Mouse (Mus musculus) heart, embryonic 11.5 days (tissue): ENCODE results near the gene Gosr2. TPM values are rescaled to one million over a fixed set of nuclear protein-coding genes. Genes with fewer than 3 reads are reported as not detected.

ENCODE experiments used
- ATAC-seq: fragments of 200-750 bp; cut with Nextera tagmentation; replicated peaks from 2 replicates; pipeline ENCODE4 v1.8.0; 2017; ENCODE audit warnings: moderate library complexity; ENCODE audit not compliant: insufficient number of reproducible peaks, low FRiP score, low TSS enrichment
- H3K27ac ChIP-seq: fragments of 300-500 bp; sonication (generic); 2 replicates; pipeline ENCODE4 v1.5.1; 2014; ENCODE audit warnings: mild to moderate bottlenecking, low read depth, low read length
- H3K27me3 ChIP-seq: fragments of 300-500 bp; sonication (generic); 2 replicates; pipeline ENCODE4 v1.6.1; 2014; ENCODE audit warnings: mild to moderate bottlenecking, low read length, mixed read lengths; ENCODE audit not compliant: control insufficient read depth, insufficient read depth
- H3K36me3 ChIP-seq: fragments of 300-500 bp; sonication (generic); 2 replicates; pipeline ENCODE4 v1.6.1; 2014; ENCODE audit warnings: mild to moderate bottlenecking, low read length, moderate library complexity, mixed read lengths; ENCODE audit not compliant: control insufficient read depth, insufficient read depth
- H3K4me1 ChIP-seq: fragments of 300-500 bp; sonication (generic); 2 replicates; pipeline ENCODE4 v1.6.1; 2014; ENCODE audit warnings: low read length; ENCODE audit not compliant: control insufficient read depth, insufficient read depth
- H3K4me2 ChIP-seq: fragments of 300-500 bp; sonication (generic); 2 replicates; pipeline ENCODE4 v1.6.1; 2014; ENCODE audit warnings: mild to moderate bottlenecking, moderate library complexity
- H3K4me3 ChIP-seq: fragments of 300-500 bp; sonication (generic); 2 replicates; pipeline ENCODE4 v1.5.1; 2014; ENCODE audit warnings: low read depth, low read length
- H3K9ac ChIP-seq: fragments of 300-500 bp; sonication (generic); 2 replicates; pipeline ENCODE4 v1.6.1; 2014; ENCODE audit warnings: mild to moderate bottlenecking, low read depth, low read length, moderate library complexity
- H3K9me3 ChIP-seq: fragments of 300-500 bp; sonication (generic); replicated peaks from 2 replicates; pipeline ENCODE4 v1.6.1; 2016; ENCODE audit warnings: low read length; ENCODE audit not compliant: control insufficient read depth
- WGBS: fragments of 180-500 bp; shearing (Covaris S2); extraction: QIAGEN DNeasy Blood & Tissue Kit; methylation state at CpG from one replicate; pipeline ENCODE4 v1.1.7; 2014; ENCODE audit not compliant: insufficient replicate concordance; 5-methylcytosine and 5-hydroxymethylcytosine counted together
- polyA plus RNA-seq: library from polyadenylated mRNA; unstranded; fragments of >200 nt; fragmentation: Nextera tagmentation; extraction: Ambion mirVana; gene quantifications from 2 replicates; pipeline ENCODE4 v1.2.1, GENCODE M21; 2014

The Gosr2 gene
- polyA plus RNA-seq, 1 experiment from 2014 or later: 61.6 TPM

DNA sequence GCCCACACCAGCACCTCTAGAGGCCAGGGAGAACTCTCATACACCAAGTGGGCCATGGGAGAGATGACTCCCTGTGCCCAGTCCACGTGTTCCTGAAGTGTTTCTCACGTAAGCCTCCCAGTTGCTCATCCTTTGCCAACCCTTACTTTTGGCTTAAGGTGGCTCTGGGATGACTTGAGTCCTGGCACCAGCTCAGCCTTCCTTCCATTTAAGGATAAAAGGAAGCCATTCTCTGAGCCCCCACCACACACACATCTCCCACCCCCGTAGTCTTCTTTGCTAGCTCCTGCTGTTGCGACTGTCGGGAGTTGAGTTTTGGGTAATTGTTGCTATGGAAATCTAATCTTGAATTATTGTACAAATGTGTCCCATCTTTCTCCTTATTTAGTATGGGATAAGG, 35.2 kb downstream of the Gosr2 start:
- H3K4me2 ChIP-seq: no peak overlapping the region
- no peaks in the 10 kb centered on the region for H3K9me3 ChIP-seq
- no peak overlapping the region for H3K27ac ChIP-seq
- no peak overlapping the region for H3K4me3 ChIP-seq
- H3K36me3 ChIP-seq: no peaks in the 10 kb centered on the region
- H3K9ac ChIP-seq: no peak overlapping the region
- WGBS: 77% methylated on average over 5 of the region's 5 CpGs
- peaks cover 14% of the 10 kb centered on the region for H3K27me3 ChIP-seq
- H3K4me1 ChIP-seq: 0 out of 2 replicates have a peak, but pooled peaks cover 2% of the 10 kb centered on the region
- ATAC-seq: no peak

DNA sequence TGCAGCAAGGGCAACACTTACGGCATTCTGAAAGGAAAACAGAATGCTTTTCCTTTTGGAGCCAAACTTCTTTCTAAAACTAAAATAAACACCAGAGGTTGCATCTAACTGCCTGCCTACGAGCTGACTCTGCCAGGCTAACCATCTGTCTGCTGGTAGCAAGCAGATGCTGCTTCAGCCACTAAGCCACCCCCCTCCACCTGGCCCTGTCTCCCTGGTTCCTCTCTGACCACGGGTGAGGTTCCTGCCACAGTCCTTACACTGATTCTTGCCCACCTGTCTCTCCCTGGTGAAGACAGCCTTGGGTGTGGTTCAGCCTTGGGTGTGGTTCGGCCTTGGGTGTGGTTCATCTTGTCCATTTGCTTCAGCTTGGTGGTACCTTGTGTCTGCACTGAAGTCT, 35.8 kb downstream of the Gosr2 start:
- no peaks in the 10 kb centered on the region for H3K36me3 ChIP-seq
- no peaks in the 10 kb centered on the region for H3K9me3 ChIP-seq
- H3K4me3 ChIP-seq: no peak overlapping the region
- WGBS: 58% methylated on average over 4 of the region's 4 CpGs
- H3K27ac ChIP-seq: no peak overlapping the region
- no peak overlapping the region for H3K4me2 ChIP-seq
- H3K27me3 ChIP-seq: peaks cover 11% of the 10 kb centered on the region
- no peak overlapping the region for H3K9ac ChIP-seq
- H3K4me1 ChIP-seq: 0 out of 2 replicates have a peak, but pooled peaks cover 2% of the 10 kb centered on the region
- no peak for ATAC-seq

DNA sequence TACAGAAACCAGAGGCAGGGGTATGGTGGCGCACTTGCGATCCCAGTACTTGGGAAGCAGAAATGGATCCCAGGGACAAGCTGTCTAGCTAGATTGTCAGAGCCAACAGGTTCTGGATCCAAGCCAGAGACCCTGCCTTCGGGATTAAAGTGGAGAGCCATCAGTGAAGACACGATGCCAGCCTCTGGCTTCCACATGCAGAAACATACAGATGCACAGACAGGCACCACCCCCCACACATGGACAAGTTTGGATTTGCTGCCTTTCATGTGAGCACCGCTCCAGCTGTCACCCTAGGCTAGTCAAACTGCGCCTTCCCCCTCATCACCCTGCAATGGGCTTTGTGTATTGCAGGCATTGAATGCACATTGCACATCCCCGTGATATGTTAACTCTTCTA, 39.5 kb downstream of the Gosr2 start:
- Histone ChIP-seq H3K9ac (no peak overlapping the region), H3K4me2 (no peak overlapping the region), H3K36me3 (no peaks in the 10 kb centered on the region), H3K27ac (no peak overlapping the region), H3K27me3 (peaks cover 28% of the 10 kb centered on the region), H3K4me3 (no peak overlapping the region), H3K9me3 (no peaks in the 10 kb centered on the region), H3K4me1 (no peaks in the 10 kb centered on the region)
- no peak for ATAC-seq
- WGBS: 80% methylated on average over 7 of the region's 7 CpGs

DNA sequence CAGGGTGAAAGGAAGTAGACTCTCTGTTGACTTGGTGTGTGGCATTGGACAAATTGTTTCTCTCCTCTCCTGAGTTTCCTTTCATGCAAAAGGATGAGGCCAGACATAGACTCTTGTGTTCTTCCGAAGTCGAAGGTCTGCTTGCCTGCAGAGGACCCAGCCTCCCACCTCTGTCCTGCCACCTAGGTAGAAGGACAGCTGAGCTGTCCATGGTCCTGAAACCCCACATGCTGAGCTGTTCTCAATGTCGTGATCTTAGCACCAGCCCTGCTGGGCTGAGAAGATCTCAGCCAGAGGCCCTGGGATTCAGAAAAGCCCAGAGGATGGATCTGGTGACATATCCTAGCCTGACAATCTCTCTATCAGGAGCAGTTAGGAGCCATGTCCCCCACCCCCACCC, 41.2 kb downstream of the Gosr2 start:
- ATAC-seq: no peak
- Histone ChIP-seq H3K27ac (no peak overlapping the region), H3K9ac (no peak overlapping the region), H3K4me1 (no peaks in the 10 kb centered on the region), H3K4me2 (no peak overlapping the region), H3K4me3 (no peak overlapping the region), H3K27me3 (peaks cover 44% of the 10 kb centered on the region), H3K9me3 (no peaks in the 10 kb centered on the region), H3K36me3 (no peaks in the 10 kb centered on the region)
- 4% methylated on average over 3 of the region's 3 CpGs for WGBS

DNA sequence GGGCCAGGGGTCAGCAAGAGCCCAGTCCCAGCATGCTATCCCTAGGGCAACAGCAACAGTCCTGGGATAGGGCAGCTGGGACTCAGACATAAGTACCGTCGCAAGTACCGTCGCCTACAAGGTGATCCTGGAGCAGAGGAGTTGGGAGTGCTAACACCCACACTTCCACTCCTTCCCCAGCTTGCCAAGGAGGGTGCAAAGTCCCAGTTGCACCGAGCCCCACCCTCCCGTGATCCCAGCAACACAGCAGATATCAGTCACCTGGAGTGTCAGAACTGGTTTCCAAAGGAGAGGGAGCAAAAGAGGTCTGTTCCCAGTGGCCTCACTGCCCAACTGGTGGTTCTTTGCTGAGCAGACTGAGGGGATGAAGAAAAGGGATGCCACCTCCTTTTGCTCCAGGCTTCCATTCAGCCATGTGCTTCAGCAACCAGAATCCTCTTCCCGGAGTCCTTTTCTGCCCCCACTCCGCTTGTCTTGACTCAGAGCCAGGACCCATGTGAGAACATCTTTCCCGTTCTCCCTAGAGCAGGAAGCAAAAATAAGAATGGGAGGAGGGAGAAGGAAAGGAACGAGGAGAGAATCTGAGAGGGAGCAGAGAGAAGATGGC, 44.2 kb downstream of the Gosr2 start:
- H3K36me3 ChIP-seq: no peaks in the 10 kb centered on the region
- WGBS: 56% methylated on average over 10 of the region's 10 CpGs
- ATAC-seq: no peak
- H3K4me2 ChIP-seq: no peak overlapping the region
- no peak overlapping the region for H3K27ac ChIP-seq
- no peaks in the 10 kb centered on the region for H3K9me3 ChIP-seq
- H3K4me3 ChIP-seq: no peak overlapping the region
- peaks cover 75% of the 10 kb centered on the region for H3K27me3 ChIP-seq
- no peak overlapping the region for H3K9ac ChIP-seq
- peaks cover 9% of the 10 kb centered on the region for H3K4me1 ChIP-seq

DNA sequence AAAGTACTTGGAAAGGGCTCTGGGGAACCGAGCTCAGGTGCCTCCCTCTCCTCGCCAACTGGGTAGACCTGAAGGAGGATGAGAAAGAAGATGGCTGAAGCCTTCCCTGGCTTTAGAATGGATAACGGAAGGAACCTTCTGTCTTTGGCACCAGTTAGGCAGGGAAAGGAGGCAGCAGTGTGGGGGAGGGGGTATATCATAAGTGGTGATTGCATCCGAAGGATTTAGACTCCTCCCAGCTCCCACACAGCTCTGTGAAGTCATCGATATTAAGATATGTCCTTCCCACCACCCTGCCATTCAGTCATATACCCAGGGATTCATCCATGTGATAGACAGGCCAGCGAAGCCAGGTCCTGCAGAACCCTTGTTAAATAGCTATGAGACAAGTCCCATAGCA, 46.3 kb downstream of the Gosr2 start:
- Histone ChIP-seq H3K9ac (no peak overlapping the region), H3K4me1 (peaks cover 9% of the 10 kb centered on the region)
- WGBS: 73% methylated on average over 6 of the region's 6 CpGs

DNA sequence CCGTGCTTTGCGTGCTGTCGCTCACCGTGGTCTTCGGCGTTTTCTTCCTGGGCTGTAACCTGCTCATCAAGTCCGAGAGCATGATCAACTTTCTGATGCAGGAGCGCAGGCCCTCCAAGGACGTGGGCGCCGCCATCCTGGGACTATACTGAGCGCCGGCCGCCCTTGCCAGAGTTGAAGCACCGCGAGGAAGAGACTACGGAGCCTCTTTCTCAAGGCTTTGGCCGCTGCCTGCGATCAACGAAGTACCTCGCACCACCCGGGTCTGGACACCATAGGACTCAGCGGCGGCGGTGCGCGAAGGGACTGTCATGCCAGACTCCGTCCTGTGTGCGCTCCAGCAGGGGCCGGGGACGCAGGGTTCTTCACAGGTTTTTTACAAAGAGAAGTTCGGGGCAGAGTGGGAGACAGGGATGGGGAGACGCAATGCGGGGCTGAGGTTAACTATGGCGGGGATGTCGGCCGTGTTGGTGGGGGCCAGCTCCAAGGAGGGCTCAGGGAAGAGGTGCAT, 47.7 kb downstream of the Gosr2 start:
- no peaks in the 10 kb centered on the region for H3K36me3 ChIP-seq
- ATAC-seq: no peak
- H3K27ac ChIP-seq: no peak overlapping the region
- H3K9ac ChIP-seq: no peak overlapping the region
- peaks cover 82% of the 10 kb centered on the region for H3K27me3 ChIP-seq
- under 1% methylated on average over 37 of the region's 37 CpGs for WGBS
- peak overlapping the region; percentile 72 for H3K4me2 ChIP-seq
- peak overlapping the region; percentile 44 for H3K4me3 ChIP-seq
- peaks cover 9% of the 10 kb centered on the region for H3K4me1 ChIP-seq
- no peaks in the 10 kb centered on the region for H3K9me3 ChIP-seq

More for the DNA sequence above, 46.3 kb downstream of the Gosr2 start:
- Histone ChIP-seq H3K27me3 (peaks cover 89% of the 10 kb centered on the region), H3K9me3 (no peaks in the 10 kb centered on the region), H3K4me3 (no peak overlapping the region), H3K36me3 (no peaks in the 10 kb centered on the region), H3K4me2 (no peak overlapping the region), H3K27ac (no peak overlapping the region)
- ATAC-seq: no peak

DNA sequence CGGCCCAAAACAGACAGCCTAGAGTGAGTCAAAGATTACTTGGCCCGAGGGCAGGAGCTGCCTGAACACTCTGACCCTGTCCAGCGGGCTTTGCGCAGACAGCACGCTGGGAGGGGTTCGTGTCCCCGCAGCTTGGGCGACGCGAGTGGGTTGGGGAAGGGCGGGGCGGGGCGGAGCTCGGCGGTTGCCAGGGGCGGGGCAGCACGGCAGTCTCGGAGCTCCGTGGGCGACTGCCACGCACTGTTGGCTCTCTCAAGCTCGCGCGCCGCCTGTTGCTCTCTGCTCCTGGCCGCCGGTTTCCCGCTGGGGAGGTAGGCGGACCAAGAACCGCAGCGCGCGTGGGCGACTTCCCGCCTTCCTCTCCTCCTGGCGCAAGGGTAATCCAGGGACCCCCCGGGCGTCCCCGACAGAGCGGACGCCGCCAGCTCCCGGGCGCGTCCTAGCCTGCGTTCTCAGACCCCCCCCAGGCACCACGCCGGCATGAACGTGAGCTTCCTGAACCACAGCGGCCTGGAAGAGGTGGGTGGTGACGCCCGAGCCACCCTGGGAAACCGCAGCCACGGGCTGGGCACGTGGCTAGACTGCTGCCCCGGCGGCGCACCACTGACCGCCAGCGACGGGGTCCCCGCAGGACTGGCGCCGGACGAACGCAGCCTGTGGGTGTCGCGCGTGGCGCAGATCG, 48.3 kb downstream of the Gosr2 start, which contains the start of gene Rprml:
Gene Rprml, plus strand, starts transcription at position 270 of the 682 bp plus-strand sequence.
- H3K36me3 ChIP-seq: no peaks in the 10 kb centered on the region
- H3K27ac ChIP-seq: no peak within 1 kb of the TSS
- peaks cover 77% of the 10 kb centered on the region for H3K27me3 ChIP-seq
- ATAC-seq: no peak
- WGBS: under 1% methylated on average over 56 of the region's 71 CpGs
- no peak within 1 kb of the TSS for H3K9ac ChIP-seq
- no peaks in the 10 kb centered on the region for H3K9me3 ChIP-seq
- H3K4me2 ChIP-seq: peak within 1 kb of the TSS; percentile 72
- peak within 1 kb of the TSS; percentile 44 for H3K4me3 ChIP-seq
- H3K4me1 ChIP-seq: peaks cover 9% of the 10 kb centered on the region
